32 mouse cellular contexts compared by ENCODE assay signal in the genomic region with DNA sequence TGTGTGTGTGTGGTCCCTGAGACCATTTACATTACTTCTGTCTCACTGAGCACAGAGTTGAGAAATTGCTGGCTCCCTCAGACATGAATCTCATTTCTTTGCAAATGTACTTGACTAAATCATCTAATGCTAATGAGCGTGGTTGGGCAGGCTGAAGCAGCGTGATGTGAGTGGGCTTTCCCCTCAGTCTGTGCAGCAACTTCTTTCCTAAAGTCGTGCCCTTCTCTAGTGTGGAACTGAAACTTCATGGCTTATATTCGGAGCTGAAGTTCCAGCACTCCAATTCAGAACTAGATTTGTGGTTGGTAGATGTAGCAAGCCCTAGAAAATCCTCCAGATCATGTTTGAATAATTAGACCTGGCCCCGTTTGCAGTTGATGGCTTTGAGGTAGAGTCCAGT.
"Had no signal": no experiment of that assay in that cellular context is flagged by ENCODE, and none has a peak within 500 bp of the region (broad histone marks: within the 10 kb centered on the region; RNA-seq: fewer than 3 reads in every experiment).

No protein-coding gene starts in this region.

- H3K9ac ChIP-seq: limb, embryonic 12.5 days; limb, embryonic 13.5 days; limb, embryonic 15.5 days; liver, embryonic 12.5 days; liver, embryonic 13.5 days; liver, embryonic 14.5 days; liver, embryonic 15.5 days; liver, postnatal 0 days; lung, embryonic 14.5 days; lung, embryonic 15.5 days; midbrain, embryonic 12.5 days; midbrain, embryonic 13.5 days; midbrain, embryonic 15.5 days; neural tube, embryonic 12.5 days had no signal

- H3K4me2 ChIP-seq: limb, embryonic 12.5 days; limb, embryonic 13.5 days; limb, embryonic 15.5 days; liver, embryonic 11.5 days; liver, embryonic 12.5 days; liver, embryonic 13.5 days; liver, embryonic 15.5 days; lung, embryonic 14.5 days; lung, embryonic 15.5 days; midbrain, embryonic 11.5 days; midbrain, embryonic 12.5 days; midbrain, embryonic 13.5 days; midbrain, embryonic 15.5 days; neural tube, embryonic 12.5 days had no signal

- ATAC-seq: liver, embryonic 12.5 days; liver, postnatal 0 days; lung, postnatal 0 days; midbrain, embryonic 13.5 days; midbrain, embryonic 15.5 days; midbrain, embryonic 16.5 days had no signal

- H3K4me1 ChIP-seq: limb, embryonic 10.5 days; limb, embryonic 12.5 days; limb, embryonic 13.5 days; limb, embryonic 15.5 days; liver, embryonic 12.5 days; liver, embryonic 13.5 days; liver, embryonic 15.5 days; lung, embryonic 15.5 days; megakaryocyte, embryonic 14.5 days; midbrain, embryonic 10.5 days; midbrain, embryonic 12.5 days; midbrain, embryonic 13.5 days; midbrain, embryonic 15.5 days; neural tube, embryonic 12.5 days had no signal

- H3K4me3 ChIP-seq: limb, embryonic 10.5 days; limb, embryonic 12.5 days; limb, embryonic 13.5 days; limb, embryonic 15.5 days; liver, embryonic 12.5 days; liver, embryonic 13.5 days; liver, embryonic 15.5 days; lung, embryonic 15.5 days; midbrain, embryonic 10.5 days; midbrain, embryonic 12.5 days; midbrain, embryonic 13.5 days; midbrain, embryonic 15.5 days; myocyte; neural tube, embryonic 12.5 days had no signal

- H3K27ac ChIP-seq: limb, embryonic 10.5 days; limb, embryonic 12.5 days; limb, embryonic 13.5 days; limb, embryonic 15.5 days; liver, embryonic 12.5 days; liver, embryonic 13.5 days; liver, embryonic 14.5 days; liver, embryonic 15.5 days; lung, embryonic 15.5 days; macrophage; midbrain, embryonic 10.5 days; midbrain, embryonic 12.5 days; midbrain, embryonic 13.5 days; midbrain, embryonic 15.5 days; neural tube, embryonic 12.5 days had no signal

- H3K36me3 ChIP-seq: limb, embryonic 10.5 days; limb, embryonic 12.5 days; limb, embryonic 13.5 days; limb, embryonic 15.5 days; liver, embryonic 12.5 days; liver, embryonic 13.5 days; liver, embryonic 15.5 days; lung, embryonic 15.5 days; midbrain, embryonic 10.5 days; midbrain, embryonic 12.5 days; midbrain, embryonic 13.5 days; midbrain, embryonic 15.5 days; neural tube, embryonic 12.5 days had no signal

- DNase-seq: left cerebral cortex, postnatal 4 days; liver; liver, embryonic 13.5 days; liver, postnatal 0 days; lung, adult 18-20 months; lung, adult 2 months; lung, embryonic 14.5 days; lung, postnatal 10 days; lung, postnatal 14 days; lung, postnatal 36 days; lung, postnatal 4 days; midbrain, embryonic 14.5 days had no signal

- H3K9me3 ChIP-seq: limb, embryonic 10.5 days; limb, embryonic 12.5 days; limb, embryonic 13.5 days; limb, embryonic 15.5 days; liver, embryonic 12.5 days; liver, embryonic 13.5 days; liver, embryonic 15.5 days; lung, embryonic 15.5 days; midbrain, embryonic 10.5 days; midbrain, embryonic 12.5 days; midbrain, embryonic 13.5 days; midbrain, embryonic 15.5 days; neural tube, embryonic 12.5 days had no signal

- H3K27me3 ChIP-seq: limb, embryonic 12.5 days; limb, embryonic 13.5 days; limb, embryonic 15.5 days; liver, embryonic 12.5 days; liver, embryonic 13.5 days; liver, embryonic 15.5 days; lung, embryonic 15.5 days; megakaryocyte, embryonic 14.5 days; midbrain, embryonic 12.5 days; midbrain, embryonic 13.5 days; midbrain, embryonic 15.5 days; neural tube, embryonic 12.5 days had no signal
